Mouse (Mus musculus) liver, postnatal 0 days (tissue): ENCODE results near the gene Cntn1.

ENCODE experiments used
- CTCF ChIP-seq: sonication (generic); IDR thresholded peaks from 2 replicates; pipeline ENCODE4 v1.5.1; 2016; ENCODE audit warnings: antibody characterized with exemption, low read depth
- EP300 ChIP-seq: IDR thresholded peaks from 2 replicates; pipeline ENCODE4 v1.6.1; 2016; ENCODE audit warnings: antibody characterized with exemption, low read depth, mild to moderate bottlenecking

DNA sequence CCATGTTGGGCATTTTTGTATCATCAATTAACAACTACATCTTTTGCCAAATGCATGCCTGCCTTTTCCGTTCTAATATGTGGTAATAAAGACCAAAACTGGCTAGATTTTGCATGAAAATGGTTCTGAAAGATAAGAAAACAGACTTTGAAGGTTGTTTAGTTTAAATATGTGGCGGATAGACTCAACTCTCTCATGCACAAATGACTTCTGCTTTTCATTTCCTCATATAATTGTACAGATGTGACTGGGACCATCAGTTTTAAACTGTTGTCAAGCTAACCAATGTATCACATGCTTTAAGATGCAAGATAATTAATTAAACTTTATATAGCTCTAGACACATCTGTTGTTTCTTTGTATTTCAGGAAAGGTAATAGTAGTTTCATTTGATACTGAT is 290.5 kb downstream of the Cntn1 start:
- TF ChIP-seq CTCF = no peak
- no peak for TF ChIP-seq EP300
